Mouse (Mus musculus): Measurements from ENCODE around the gene Sec31a. TPM values are rescaled to one million over a fixed set of nuclear protein-coding genes. Genes with fewer than 3 reads are reported as not detected.
"Not testable (repeated sequence)": the region's sequence is repeated elsewhere in the genome, so short reads cannot be mapped to it uniquely, and the experiment has no call there.

The Sec31a gene
- total and polyA plus RNA-seq, 3 experiments = 101 to 201 (median 111) TPM

DNA sequence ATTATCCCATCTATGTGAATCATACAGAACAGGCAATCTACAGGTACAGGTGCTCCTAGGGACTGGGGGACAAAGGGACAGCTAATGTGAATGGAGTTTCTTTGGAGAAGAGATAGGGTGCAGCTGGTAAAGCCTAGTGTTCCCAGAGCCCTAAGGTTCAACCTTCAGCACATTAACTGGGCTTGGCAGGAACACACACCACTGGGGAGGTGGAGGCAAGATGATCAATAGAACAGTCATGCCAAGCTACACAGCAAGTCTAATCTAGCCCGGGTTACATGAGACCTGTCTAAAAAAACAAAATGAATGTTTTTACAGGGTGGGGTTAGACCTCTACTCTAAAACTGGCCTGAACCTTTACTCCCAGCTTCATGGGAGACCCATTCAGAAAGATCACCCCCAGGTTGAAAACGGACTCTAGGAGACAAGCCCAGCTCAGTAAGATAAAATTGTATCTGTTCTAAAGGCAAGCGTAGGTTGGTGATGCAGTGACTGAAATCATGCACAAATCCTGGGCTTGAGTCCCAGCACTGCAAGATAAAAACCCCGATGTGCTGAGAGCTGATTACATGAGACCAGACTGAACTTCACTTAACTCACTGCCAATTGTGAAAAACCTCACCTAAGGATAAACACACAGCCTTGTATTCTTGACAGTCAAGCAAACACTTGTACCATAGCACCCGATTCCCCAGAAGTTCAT is 12.1 kb upstream of the Sec31a start:
- WGBS = 9% methylated on average over 5 of the region's 5 CpGs
- TF ChIP-seq POLR2A (IDR thresholded peaks at IDR 0.05; ENCODE audit: insufficient read depth, low read depth, low read length) (no peak), CTCF (IDR thresholded peaks at IDR 0.05) (no peak), EP300 (IDR thresholded peaks at IDR 0.05; ENCODE audit: insufficient read depth, low read depth, low read length) (no peak)
- Histone ChIP-seq H3K9ac (ENCODE audit: low read depth, low read length) (no peak overlapping the region), H3K27ac (no peak overlapping the region; the same call in 1 of the 2 replicates), H3K27me3 (ENCODE audit: control insufficient read depth, insufficient read depth, low read length) (no peaks in the 10 kb centered on the region), H3K4me3 (peak overlapping the region; percentile 56; the same call in 1 of the 2 replicates), H3K79me2 (replicated peaks; ENCODE audit: control insufficient read depth, insufficient read depth, low read length) (0 out of 2 replicates have a peak, but pooled peaks cover 2% of the 10 kb centered on the region), H3K36me3 (ENCODE audit: control insufficient read depth, insufficient read depth, low read length) (peaks cover 8% of the 10 kb centered on the region), H3K4me1 (ENCODE audit: control insufficient read depth, insufficient read depth, low read length) (peaks cover 5% of the 10 kb centered on the region)
- no peak for DNase-seq
- intact Hi-C loops (cut with DNase I) = loop anchor here (10.0 kb wide), 1 partner anchor 247 kb away; the partner anchor contains the start of gene Coq2

DNA sequence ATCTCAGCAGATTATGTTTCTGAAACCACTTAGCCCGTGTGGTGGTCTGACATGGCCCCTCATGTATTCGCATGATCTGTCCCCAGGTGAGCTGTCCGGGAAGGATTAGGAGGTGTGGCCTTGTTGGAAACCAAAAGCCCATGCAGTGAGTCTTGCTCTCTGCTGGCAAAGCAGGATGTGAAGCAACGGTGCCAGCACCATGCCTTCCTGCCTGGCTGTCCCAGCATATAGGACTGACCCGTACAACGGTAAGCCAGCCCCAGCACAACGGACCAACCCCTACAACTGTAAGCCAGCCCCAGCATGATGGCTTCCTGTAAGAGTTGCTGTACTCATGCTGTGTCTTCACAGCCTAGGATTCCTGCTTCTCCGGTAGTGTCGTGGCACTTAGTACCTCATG is 11.2 kb upstream of the Sec31a start:
- Histone ChIP-seq H3K4me3 (no peak overlapping the region), H3K9ac (ENCODE audit: low read depth, low read length) (no peak overlapping the region), H3K27me3 (ENCODE audit: control insufficient read depth, insufficient read depth, low read length) (no peaks in the 10 kb centered on the region), H3K79me2 (replicated peaks; ENCODE audit: control insufficient read depth, insufficient read depth, low read length) (0 out of 2 replicates have a peak, but pooled peaks cover 2% of the 10 kb centered on the region), H3K27ac (no peak overlapping the region), H3K4me1 (ENCODE audit: control insufficient read depth, insufficient read depth, low read length) (peaks cover 7% of the 10 kb centered on the region), H3K36me3 (ENCODE audit: control insufficient read depth, insufficient read depth, low read length) (peaks cover 8% of the 10 kb centered on the region)
- TF ChIP-seq EP300 (IDR thresholded peaks at IDR 0.05; ENCODE audit: insufficient read depth, low read depth, low read length) (no peak), CTCF (IDR thresholded peaks at IDR 0.05) (no peak), POLR2A (IDR thresholded peaks at IDR 0.05; ENCODE audit: insufficient read depth, low read depth, low read length) (no peak)
- DNase-seq = no peak
- intact Hi-C loops (cut with DNase I) = loop anchor here (10.0 kb wide), 1 partner anchor 248 kb away; the partner anchor contains the start of gene Coq2
- WGBS = 49% methylated on average over 9 of the region's 9 CpGs

DNA sequence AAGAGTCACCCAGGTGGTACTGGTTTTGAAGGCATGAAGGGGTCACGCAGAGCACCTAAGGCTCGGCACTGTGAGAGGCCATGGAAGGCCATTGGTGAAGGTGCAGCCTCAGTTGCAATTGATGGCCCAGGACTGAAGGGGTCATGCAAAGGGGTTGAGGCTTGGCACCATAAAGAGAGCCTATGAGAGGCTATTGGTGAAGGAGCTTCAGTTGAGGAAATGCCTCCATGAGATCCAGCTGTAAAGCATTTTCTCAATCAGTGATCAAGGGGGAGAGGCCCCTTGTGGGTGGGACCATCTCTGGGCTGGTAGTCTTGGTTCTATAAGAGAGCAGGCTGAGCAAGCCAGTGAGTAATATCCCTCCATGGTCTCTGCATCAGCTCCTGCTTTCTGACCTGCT is 9.8 kb upstream of the Sec31a start:
- H3K36me3 ChIP-seq (ENCODE audit: control insufficient read depth, insufficient read depth, low read length); H3K4me3 ChIP-seq; H3K27ac ChIP-seq; H3K9ac ChIP-seq (ENCODE audit: low read depth, low read length); H3K79me2 ChIP-seq (replicated peaks; ENCODE audit: control insufficient read depth, insufficient read depth, low read length); H3K4me1 ChIP-seq (ENCODE audit: control insufficient read depth, insufficient read depth, low read length); H3K27me3 ChIP-seq (ENCODE audit: control insufficient read depth, insufficient read depth, low read length); DNase-seq: not testable (repeated sequence)
- 89% methylated on average over 2 of the region's 2 CpGs for WGBS
- intact Hi-C loops (cut with DNase I) = loop anchor here (10.0 kb wide), 1 partner anchor 249 kb away; the partner anchor contains the start of gene Coq2

DNA sequence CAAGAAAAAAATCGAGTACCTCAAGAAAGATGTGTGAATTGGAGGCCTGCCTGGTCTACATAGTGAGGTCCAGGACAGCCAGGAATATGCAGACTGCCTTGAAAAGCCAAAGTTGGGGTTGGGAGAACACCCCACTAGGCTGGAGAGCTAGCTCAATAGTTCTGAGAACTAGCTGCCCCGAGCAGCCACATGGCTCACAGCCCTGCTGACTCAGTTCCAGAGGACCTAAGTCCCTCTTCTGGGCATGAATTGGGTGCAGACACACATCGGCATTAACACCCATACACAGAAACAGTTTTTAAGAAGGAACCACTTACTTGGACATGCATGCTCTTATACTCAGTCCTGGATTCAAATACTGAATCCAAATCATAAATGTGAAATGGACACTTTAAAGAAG is 8.2 kb upstream of the Sec31a start:
- Histone ChIP-seq H3K9ac (ENCODE audit: low read depth, low read length) (no peak overlapping the region), H3K27me3 (ENCODE audit: control insufficient read depth, insufficient read depth, low read length) (no peaks in the 10 kb centered on the region), H3K27ac (no peak overlapping the region), H3K36me3 (ENCODE audit: control insufficient read depth, insufficient read depth, low read length) (peaks cover 8% of the 10 kb centered on the region), H3K79me2 (replicated peaks; ENCODE audit: control insufficient read depth, insufficient read depth, low read length) (0 out of 2 replicates have a peak, but pooled peaks cover 2% of the 10 kb centered on the region), H3K4me1 (ENCODE audit: control insufficient read depth, insufficient read depth, low read length) (peaks cover 3% of the 10 kb centered on the region), H3K4me3 (no peak overlapping the region)
- intact Hi-C loops (cut with DNase I) = loop anchor here (10.0 kb wide), 1 partner anchor 251 kb away; the partner anchor contains the start of gene Coq2
- TF ChIP-seq POLR2A (IDR thresholded peaks at IDR 0.05; ENCODE audit: insufficient read depth, low read depth, low read length) (no peak), CTCF (IDR thresholded peaks at IDR 0.05) (no peak), EP300 (IDR thresholded peaks at IDR 0.05; ENCODE audit: insufficient read depth, low read depth, low read length) (no peak)
- DNase-seq = no peak
- whole genome bisulfite sequencing = 48% methylated on average over 3 of the region's 3 CpGs

DNA sequence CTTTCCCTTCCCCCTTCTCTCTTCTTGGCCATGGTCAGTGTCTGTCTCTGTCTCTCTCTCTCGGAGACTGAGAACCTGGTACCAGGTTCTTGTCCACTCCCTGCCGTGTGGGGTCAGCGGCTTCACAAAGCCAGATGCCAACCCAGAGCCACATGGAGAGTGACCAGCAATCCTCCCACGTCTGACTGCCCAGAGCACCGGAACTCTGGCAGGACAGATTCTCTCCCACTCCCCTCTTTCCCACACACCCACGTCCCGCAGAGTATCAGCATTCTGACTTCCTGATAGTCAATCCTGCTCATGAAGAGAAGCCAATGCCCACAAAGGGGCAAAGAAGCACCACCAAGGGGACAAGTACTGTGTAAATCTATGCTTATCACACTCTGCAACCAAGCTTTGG is 7.6 kb upstream of the Sec31a start:
- TF ChIP-seq EP300 (IDR thresholded peaks at IDR 0.05; ENCODE audit: insufficient read depth, low read depth, low read length) (no peak), CTCF (IDR thresholded peaks at IDR 0.05) (no peak), POLR2A (IDR thresholded peaks at IDR 0.05; ENCODE audit: insufficient read depth, low read depth, low read length) (no peak)
- Histone ChIP-seq H3K36me3 (ENCODE audit: control insufficient read depth, insufficient read depth, low read length) (peaks cover 8% of the 10 kb centered on the region), H3K27ac (no peak overlapping the region), H3K4me1 (ENCODE audit: control insufficient read depth, insufficient read depth, low read length) (peaks cover 3% of the 10 kb centered on the region), H3K4me3 (no peak overlapping the region), H3K9ac (ENCODE audit: low read depth, low read length) (no peak overlapping the region), H3K27me3 (ENCODE audit: control insufficient read depth, insufficient read depth, low read length) (no peaks in the 10 kb centered on the region), H3K79me2 (replicated peaks; ENCODE audit: control insufficient read depth, insufficient read depth, low read length) (0 out of 2 replicates have a peak, but pooled peaks cover 2% of the 10 kb centered on the region)
- WGBS = 33% methylated on average over 7 of the region's 7 CpGs
- intact Hi-C loops (cut with DNase I) = loop anchor here (10.0 kb wide), 1 partner anchor 251 kb away; the partner anchor contains the start of gene Coq2
- no peak for DNase-seq

DNA sequence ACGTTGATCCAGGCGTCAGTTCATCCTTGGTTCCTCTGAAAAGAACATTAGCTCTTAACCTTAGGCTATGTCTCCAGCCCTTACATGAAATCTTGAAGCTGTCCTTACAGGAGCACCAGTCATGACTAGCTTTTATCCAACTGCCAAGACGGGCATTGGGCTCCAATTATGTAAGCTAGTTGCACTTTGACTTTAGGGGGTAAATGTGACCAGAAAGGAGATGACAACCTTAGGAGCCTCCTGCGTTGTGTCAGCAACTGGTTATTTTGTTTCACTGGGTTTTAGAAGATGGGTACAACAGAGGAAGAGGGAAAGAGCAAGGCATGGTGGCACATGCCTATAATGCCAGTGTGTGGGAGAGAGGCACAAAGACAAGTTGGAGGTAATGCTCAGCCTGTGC is 2.8 kb upstream of the Sec31a start:
- WGBS = 71% methylated on average over 4 of the region's 4 CpGs
- H3K27me3 ChIP-seq (ENCODE audit: control insufficient read depth, insufficient read depth, low read length) = no peaks in the 10 kb centered on the region
- no peak overlapping the region for H3K27ac ChIP-seq
- TF ChIP-seq EP300 (IDR thresholded peaks at IDR 0.05; ENCODE audit: insufficient read depth, low read depth, low read length) (no peak), POLR2A (IDR thresholded peaks at IDR 0.05; ENCODE audit: insufficient read depth, low read depth, low read length) (no peak), CTCF (IDR thresholded peaks at IDR 0.05) (no peak)
- H3K9ac ChIP-seq (ENCODE audit: low read depth, low read length) = no peak overlapping the region
- H3K4me1 ChIP-seq (ENCODE audit: control insufficient read depth, insufficient read depth, low read length) = peaks cover 5% of the 10 kb centered on the region
- DNase-seq = no peak
- H3K79me2 ChIP-seq (replicated peaks; ENCODE audit: control insufficient read depth, insufficient read depth, low read length) = peaks cover 2% of the 10 kb centered on the region; the same call in 1 of the 2 replicates
- H3K4me3 ChIP-seq = no peak overlapping the region
- intact Hi-C loops (cut with DNase I) = loop anchor here (5.0 kb wide), 2 partner anchors 98 to 378 kb away; partner anchors contain the start of genes Cops4, Helq and Mrps18c
- peaks cover 11% of the 10 kb centered on the region for H3K36me3 ChIP-seq (ENCODE audit: control insufficient read depth, insufficient read depth, low read length)

Measured in heart, adult 2 months (tissue).